Mouse (Mus musculus): Measurements from ENCODE around the gene Elovl2.
"Not testable (repeated sequence)": the region's sequence is repeated elsewhere in the genome, so short reads cannot be mapped to it uniquely, and the experiment has no call there.

The Elovl2 gene

GRCm38 (mm10) chr13:41220304-41220834 is at the start of gene Elovl2:
Elovl2 (minus strand) TSS chr13:41220405.
- DNase-seq: peak; percentile 36

GRCm38 (mm10) chr13:41267827-41268408 is 47.7 kb upstream of the Elovl2 start:
- no peak for DNase-seq

- no peak for DNase-seq
These were observed 43.2 kb upstream of the Elovl2 start for GRCm38 (mm10) chr13:41263304-41264006.

- DNase-seq: not testable (repeated sequence)
These were observed 41.4 kb upstream of the Elovl2 start for GRCm38 (mm10) chr13:41261617-41262016.

GRCm38 (mm10) chr13:41257851-41258250 is 37.6 kb upstream of the Elovl2 start:
- DNase-seq: no peak

GRCm38 (mm10) chr13:41256962-41257361 is 36.8 kb upstream of the Elovl2 start:
- no peak for DNase-seq

GRCm38 (mm10) chr13:41256126-41256525 is 35.9 kb upstream of the Elovl2 start:
- DNase-seq: no peak

- no peak for DNase-seq
These were observed 32.5 kb upstream of the Elovl2 start for GRCm38 (mm10) chr13:41252736-41253135.

GRCm38 (mm10) chr13:41252141-41252540 is 31.9 kb upstream of the Elovl2 start:
- DNase-seq: no peak

GRCm38 (mm10) chr13:41251667-41252066 is 31.5 kb upstream of the Elovl2 start:
- DNase-seq: no peak

- peak; percentile 24 for DNase-seq
These were observed 31.0 kb upstream of the Elovl2 start for GRCm38 (mm10) chr13:41251232-41251631.

GRCm38 (mm10) chr13:41250318-41250981 is 30.2 kb upstream of the Elovl2 start:
- no peak for DNase-seq

GRCm38 (mm10) chr13:41249538-41250317 is 29.5 kb upstream of the Elovl2 start, which contains the start of gene Smim13:
Smim13 (plus strand) TSS chr13:41249844.
- DNase-seq: peak; percentile 94

- no peak for DNase-seq
These were observed 28.7 kb upstream of the Elovl2 start for GRCm38 (mm10) chr13:41248751-41249520.

GRCm38 (mm10) chr13:41244306-41244830 is 24.2 kb upstream of the Elovl2 start:
- DNase-seq: no peak

- no peak for DNase-seq
These were observed 21.4 kb upstream of the Elovl2 start for GRCm38 (mm10) chr13:41241557-41241956.

GRCm38 (mm10) chr13:41238805-41239130 is 18.6 kb upstream of the Elovl2 start:
- no peak for DNase-seq

- DNase-seq: no peak
These were observed 18.0 kb upstream of the Elovl2 start for GRCm38 (mm10) chr13:41238035-41238804.

GRCm38 (mm10) chr13:41235845-41236741 is 15.9 kb upstream of the Elovl2 start:
- no peak for DNase-seq

GRCm38 (mm10) chr13:41235181-41235580 is 15.0 kb upstream of the Elovl2 start:
- DNase-seq: no peak

All from cerebellum, adult 11-12 months (tissue).